Mouse (Mus musculus): ENCODE measurements around the gene Myd88. TPM values are rescaled to one million over a fixed set of nuclear protein-coding genes. Genes with fewer than 3 reads are reported as not detected.

The Myd88 gene
- total and polyA plus RNA-seq, 3 experiments: 14.3 to 53.6 (median 22.7) TPM

GRCm38 (mm10) chr9:119355943-119356342 lies 14.7 kb upstream of the Myd88 start:
- H3K4me1 ChIP-seq (ENCODE audit: control insufficient read depth in 1 of 2, insufficient read depth in 2 of 2): peaks cover 4% of the 10 kb centered on the region in 2 experiments; a peak in 2 of 4 replicates
- no peak overlapping the region for H3K27ac ChIP-seq (ENCODE audit: insufficient read depth, low read depth)
- no peak for DNase-seq (ENCODE audit: extremely low read depth)
- no peak overlapping the region for H3K4me2 ChIP-seq (ENCODE audit: insufficient read depth, low read depth, poor library complexity, severe bottlenecking)
- H3K4me3 ChIP-seq (replicated peaks in 1 of 3; ENCODE audit: low read depth in 2 of 3, low read length in 2 of 3, poor library complexity in 1 of 3): no peak overlapping the region
- H3K27me3 ChIP-seq (replicated peaks): no peaks in the 10 kb centered on the region
- H3K9me3 ChIP-seq (replicated peaks; ENCODE audit: low read length): no peaks in the 10 kb centered on the region
- TF ChIP-seq JUN (IDR thresholded peaks at IDR 0.05; ENCODE audit: insufficient read depth, low read depth, low read length): no peak
- TF ChIP-seq USF1 (IDR thresholded peaks at IDR 0.05; ENCODE audit: low read depth, low read length): no peak
- TF ChIP-seq TCF12 (IDR thresholded peaks at IDR 0.05; ENCODE audit: low read depth, low read length): no peak
- TF ChIP-seq KAT2A (IDR thresholded peaks at IDR 0.05; ENCODE audit: insufficient replicate concordance, low read length): no peak
- H3K9ac ChIP-seq (ENCODE audit: insufficient read depth, low read depth): no peak overlapping the region
- peaks cover 10 to 13% of the 10 kb centered on the region in 2 experiments for H3K36me3 ChIP-seq (replicated peaks in 1 of 2; ENCODE audit: control insufficient read depth in 1 of 2, insufficient read depth in 1 of 2, low read length in 1 of 2)
- H3K79me2 ChIP-seq (replicated peaks; ENCODE audit: control insufficient read depth, extremely low read depth, insufficient read depth, poor library complexity, severe bottlenecking): no peaks in the 10 kb centered on the region
- in situ Hi-C loops (cut with MboI; ENCODE audit: low pct_ligation_motif_present, low pct_unique_long_range_greater_than_20kb, low sequenced_read_pairs): loop anchor here (10.0 kb wide), 1 partner anchor 201 kb away; the partner anchor contains the start of genes Acaa1b and Gm47289
- dilution Hi-C loops (cut with MboI; ENCODE audit: extremely low pct_ligation_motif_present, extremely low pct_unique_long_range_greater_than_20kb, low sequenced_read_pairs): no loop called here

DNA sequence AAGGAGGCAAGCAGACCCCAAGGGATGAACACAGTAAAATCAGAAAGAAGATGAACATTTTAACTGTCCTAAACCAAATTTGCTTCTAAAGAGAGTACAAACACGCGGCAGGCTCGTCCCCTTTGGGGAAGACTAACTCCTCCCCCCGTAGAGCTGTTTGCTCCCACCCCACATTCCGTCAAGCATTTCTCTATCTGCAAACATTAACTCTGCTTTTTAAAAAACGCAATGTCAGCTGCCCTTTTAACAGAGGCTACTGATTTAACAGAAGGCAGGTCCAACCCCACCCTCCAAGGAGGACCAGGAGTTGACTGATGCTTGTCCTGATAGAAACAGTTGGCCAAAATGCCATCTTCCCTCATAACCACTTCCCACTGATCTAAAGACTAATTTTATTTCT lies 12.7 kb upstream of the Myd88 start:
- Histone ChIP-seq H3K9me3 (replicated peaks; ENCODE audit: low read length) (no peaks in the 10 kb centered on the region), H3K27me3 (replicated peaks) (no peaks in the 10 kb centered on the region), H3K79me2 (replicated peaks; ENCODE audit: control insufficient read depth, extremely low read depth, insufficient read depth, poor library complexity, severe bottlenecking) (no peaks in the 10 kb centered on the region), H3K4me1 (ENCODE audit: control insufficient read depth in 1 of 2, insufficient read depth in 2 of 2) (peaks cover 4% of the 10 kb centered on the region in 2 experiments; a peak in 2 of 4 replicates), H3K4me2 (ENCODE audit: insufficient read depth, low read depth, poor library complexity, severe bottlenecking) (no peak overlapping the region), H3K9ac (ENCODE audit: insufficient read depth, low read depth) (no peak overlapping the region), H3K36me3 (replicated peaks in 1 of 2; ENCODE audit: control insufficient read depth in 1 of 2, insufficient read depth in 1 of 2, low read length in 1 of 2) (peaks cover 16 to 20% of the 10 kb centered on the region in 2 experiments), H3K4me3 (replicated peaks in 1 of 3; ENCODE audit: low read depth in 2 of 3, low read length in 2 of 3, poor library complexity in 1 of 3) (no peak overlapping the region), H3K27ac (ENCODE audit: insufficient read depth, low read depth) (no peak overlapping the region)
- no peak for DNase-seq (ENCODE audit: extremely low read depth)
- in situ Hi-C loops (cut with MboI; ENCODE audit: low pct_ligation_motif_present, low pct_unique_long_range_greater_than_20kb, low sequenced_read_pairs): loop anchor here (10.0 kb wide), 1 partner anchor 199 kb away; the partner anchor contains the start of genes Acaa1b and Gm47289
- TF ChIP-seq USF2 (conservative IDR thresholded peaks at IDR 0.05; ENCODE audit: low read depth, low read length) (no peak), POLR2AphosphoS2 (IDR thresholded peaks at IDR 0.05; ENCODE audit: low read depth, low read length) (no peak), POLR2A (IDR thresholded peaks at IDR 0.05; ENCODE audit: low read depth, low read length) (no peak), CTCF (conservative IDR thresholded peaks at IDR 0.05 in 1 of 2, IDR thresholded peaks at IDR 0.05 in 1 of 2; ENCODE audit: low read depth in 2 of 2, low read length in 2 of 2) (no peak), MAZ (IDR thresholded peaks at IDR 0.05; ENCODE audit: low read depth, low read length) (no peak), JUN (IDR thresholded peaks at IDR 0.05; ENCODE audit: insufficient read depth, low read depth, low read length) (no peak), GABPA (IDR thresholded peaks at IDR 0.05; ENCODE audit: insufficient replicate concordance, low read depth, low read length) (no peak), USF1 (IDR thresholded peaks at IDR 0.05; ENCODE audit: low read depth, low read length) (no peak), HCFC1 (IDR thresholded peaks at IDR 0.05; ENCODE audit: low read depth, low read length) (no peak)
- dilution Hi-C loops (cut with MboI; ENCODE audit: extremely low pct_ligation_motif_present, extremely low pct_unique_long_range_greater_than_20kb, low sequenced_read_pairs): no loop called here

GRCm38 (mm10) chr9:119352060-119352459 lies 10.8 kb upstream of the Myd88 start:
- dilution Hi-C loops (cut with MboI; ENCODE audit: extremely low pct_ligation_motif_present, extremely low pct_unique_long_range_greater_than_20kb, low sequenced_read_pairs): no loop called here

More at GRCm38 (mm10) chr9:119352060-119352459, 10.8 kb upstream of the Myd88 start:
- H3K27ac ChIP-seq (ENCODE audit: insufficient read depth, low read depth): no peak overlapping the region
- H3K9me3 ChIP-seq (replicated peaks; ENCODE audit: low read length): no peaks in the 10 kb centered on the region
- H3K9ac ChIP-seq (ENCODE audit: insufficient read depth, low read depth): no peak overlapping the region
- DNase-seq (ENCODE audit: extremely low read depth): peak; percentile 65
- no peak overlapping the region for H3K4me3 ChIP-seq (replicated peaks in 1 of 3; ENCODE audit: low read depth in 2 of 3, low read length in 2 of 3, poor library complexity in 1 of 3)
- peaks cover 33 to 36% of the 10 kb centered on the region in 2 experiments for H3K36me3 ChIP-seq (replicated peaks in 1 of 2; ENCODE audit: control insufficient read depth in 1 of 2, insufficient read depth in 1 of 2, low read length in 1 of 2)
- H3K4me2 ChIP-seq (ENCODE audit: insufficient read depth, low read depth, poor library complexity, severe bottlenecking): no peak overlapping the region
- in situ Hi-C loops (cut with MboI; ENCODE audit: low pct_ligation_motif_present, low pct_unique_long_range_greater_than_20kb, low sequenced_read_pairs): loop anchor here (10.0 kb wide), 1 partner anchor 197 kb away; the partner anchor contains the start of genes Acaa1b and Gm47289
- H3K27me3 ChIP-seq (replicated peaks): no peaks in the 10 kb centered on the region
- no peaks in the 10 kb centered on the region for H3K4me1 ChIP-seq (ENCODE audit: control insufficient read depth in 1 of 2, insufficient read depth in 2 of 2)
- TF ChIP-seq IRF4 (IDR thresholded peaks at IDR 0.05; ENCODE audit: low read depth, low read length): no peak
- TF ChIP-seq CTCF (conservative IDR thresholded peaks at IDR 0.05 in 1 of 2, IDR thresholded peaks at IDR 0.05 in 1 of 2; ENCODE audit: low read depth in 2 of 2, low read length in 2 of 2): peak; percentile 11 to 90; a peak in 3 of 4 replicates
- TF ChIP-seq MXI1 (IDR thresholded peaks at IDR 0.05; ENCODE audit: low read depth, low read length): no peak
- TF ChIP-seq ZC3H11A (IDR thresholded peaks at IDR 0.05; ENCODE audit: low read depth, low read length): peak; percentile 24
- TF ChIP-seq SMC3 (IDR thresholded peaks at IDR 0.05; ENCODE audit: low read depth, low read length): peak; percentile 87
- TF ChIP-seq JUND (conservative IDR thresholded peaks at IDR 0.05; ENCODE audit: low read depth, low read length): no peak
- peak; percentile 85 for TF ChIP-seq MAX (IDR thresholded peaks at IDR 0.05; ENCODE audit: low read length)
- TF ChIP-seq MYC (IDR thresholded peaks at IDR 0.05; ENCODE audit: low read depth, low read length): peak; percentile 66; the same call in 1 of the 2 replicates
- TF ChIP-seq RAD21 (IDR thresholded peaks at IDR 0.05; ENCODE audit: low read depth, low read length): peak; percentile 79
- no peak for TF ChIP-seq CHD1 (IDR thresholded peaks at IDR 0.05; ENCODE audit: low read depth, low read length)
- peak; percentile 63; the same call in 1 of the 2 replicates for TF ChIP-seq BHLHE40 (IDR thresholded peaks at IDR 0.05; ENCODE audit: low read depth, low read length)
- no peaks in the 10 kb centered on the region for H3K79me2 ChIP-seq (replicated peaks; ENCODE audit: control insufficient read depth, extremely low read depth, insufficient read depth, poor library complexity, severe bottlenecking)

All from CH12.LX (cell line).